Mouse (Mus musculus) activated CD4-positive, CD25-positive, alpha-beta regulatory T cell, adult 9 weeks (primary cell): ENCODE data around the gene Gm6882. TPM values are rescaled to one million over a fixed set of nuclear protein-coding genes. Genes with fewer than 3 reads are reported as not detected.

Experiments
- polyA plus RNA-seq: library from polyadenylated mRNA; unstranded; fragments of 100-300 nt; shearing (Covaris generic); gene quantifications from one replicate; pipeline ENCODE4 v1.2.1, GENCODE M21; 2017

Gm6882 gene
- not detected for polyA plus RNA-seq

GRCm38 (mm10) chr7:21432645-21433044, at the start of gene Gm6882:
Gm6882 (minus strand) TSS chr7:21432745.

Other genes with a start within 250 kb of the Gm6882 start
- gene Gm5157, start 242.3 kb downstream of the Gm6882 start, polyA plus RNA-seq = not detected
- not detected for gene Vmn1r124, start 172.1 kb downstream of the Gm6882 start, polyA plus RNA-seq
- gene Vmn1r125, start 160.6 kb downstream of the Gm6882 start, polyA plus RNA-seq = not detected
- not detected for gene Vmn1r126, start 131.3 kb downstream of the Gm6882 start, polyA plus RNA-seq
- not detected for gene Vmn1r127, start 112.9 kb downstream of the Gm6882 start, polyA plus RNA-seq
- gene Vmn1r128, start 83.4 kb downstream of the Gm6882 start, polyA plus RNA-seq = not detected
- not detected for gene Vmn1r129, start 71.5 kb downstream of the Gm6882 start, polyA plus RNA-seq
- gene Vmn1r130, start 79.0 kb upstream of the Gm6882 start, polyA plus RNA-seq = not detected
- gene Vmn1r131, start 113.3 kb upstream of the Gm6882 start, polyA plus RNA-seq = not detected
- gene Vmn1r132, start 181.3 kb upstream of the Gm6882 start, polyA plus RNA-seq = not detected